Mouse (Mus musculus): ENCODE measurements at regions not wholly inside any gene's neighbourhood (a gene's known extent, or its start where the extent isn't known, plus 50 kb on each side); places are given as distances from the start of the nearest gene placed in this dataset.

DNA sequence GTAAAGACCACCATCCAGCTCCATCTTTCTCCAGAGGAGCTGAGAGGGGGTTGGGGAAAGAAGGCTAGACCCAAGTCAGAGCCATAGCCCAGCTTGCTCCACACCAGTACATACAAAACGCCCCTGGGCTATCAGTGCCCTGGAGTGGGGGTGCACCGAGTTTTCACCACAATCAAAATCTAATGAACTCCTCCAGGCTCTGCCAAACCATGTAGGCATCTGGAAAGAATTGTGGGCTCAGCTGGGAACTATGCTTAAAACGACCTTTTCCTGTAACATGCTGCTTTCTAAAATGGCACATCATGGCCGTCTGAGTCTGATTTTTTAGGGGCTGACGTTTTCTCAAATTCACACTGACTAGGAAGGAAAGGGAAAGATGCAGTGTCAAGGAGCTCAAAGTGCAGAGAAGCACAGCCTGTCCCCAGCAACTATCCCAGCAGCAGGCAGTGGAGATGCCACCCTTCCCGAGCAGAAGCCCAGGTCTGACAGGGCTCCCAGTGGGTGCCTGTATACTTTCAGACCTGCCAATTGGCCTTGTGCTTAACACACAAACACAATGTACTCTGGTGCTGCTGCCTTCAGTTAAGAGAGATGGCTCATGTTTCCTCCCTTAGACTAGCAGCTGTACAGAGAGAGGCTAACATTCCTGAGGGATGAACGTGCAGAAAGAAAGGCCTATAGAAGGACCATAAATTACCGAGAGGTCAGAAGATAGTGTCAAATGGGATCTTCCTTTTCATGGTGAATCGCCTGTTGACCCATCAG is 100.6 kb upstream of the Cxcl12 start:
- TF ChIP-seq USF1 (IDR thresholded peaks at IDR 0.05; ENCODE audit: low read depth) = no peak
- TF ChIP-seq CTCF (IDR thresholded peaks at IDR 0.05; ENCODE audit: control insufficient read depth, insufficient read depth, insufficient read length) = no peak
- TF ChIP-seq MYOD1 (IDR thresholded peaks at IDR 0.05; ENCODE audit: control insufficient read depth, insufficient read length, low read depth) = no peak
- TF ChIP-seq MAX (IDR thresholded peaks at IDR 0.05) = no peak
- no peak for TF ChIP-seq CEBPB (IDR thresholded peaks at IDR 0.05; ENCODE audit: low read depth)
